In the genomic region with DNA sequence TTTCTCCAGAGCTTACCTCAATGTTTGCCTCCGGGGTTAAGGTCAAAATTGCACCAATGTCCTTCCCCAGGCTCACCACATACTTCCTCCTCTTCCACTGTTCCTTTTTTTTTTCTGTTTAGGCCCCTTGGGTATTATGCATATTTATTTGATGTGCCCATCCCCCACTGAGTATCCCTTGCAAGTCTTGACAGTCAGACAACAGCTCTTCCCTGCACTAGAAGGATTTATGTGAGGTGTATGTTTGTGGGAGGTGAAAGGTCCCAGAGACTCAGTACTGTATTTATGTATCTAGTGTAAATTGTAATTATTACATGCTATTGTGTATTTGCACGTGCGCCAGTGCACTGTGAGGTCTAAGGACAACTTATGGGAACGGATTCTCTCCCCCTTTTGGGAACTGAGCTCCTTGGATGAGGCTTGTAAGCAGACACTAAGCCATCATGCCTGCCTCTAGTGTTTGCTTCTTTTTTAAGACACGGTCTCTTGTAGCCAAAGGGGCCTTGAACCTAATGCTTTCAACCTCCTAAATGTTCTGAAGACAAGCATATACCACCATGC, we compare ENCODE assay signal across 14 mouse cellular contexts. TPM values are rescaled to one million over a fixed set of nuclear protein-coding genes. Genes with fewer than 3 reads are reported as not detected.
DNase-seq lines count a peak whose midpoint lies in the region; ATAC-seq and TF ChIP-seq lines count a peak whose summit lies in the region.
"Had no signal": no experiment of that assay in that cellular context is flagged by ENCODE, and none has a peak within 500 bp of the region (broad histone marks: within the 10 kb centered on the region; RNA-seq: fewer than 3 reads in every experiment).

No protein-coding gene starts in this region.

- no peak overlapping the region for H3K4me3 ChIP-seq in forebrain, postnatal 0 days (ENCODE audit: low read depth, low read length)
- H3K4me3 ChIP-seq in forebrain, embryonic 13.5 days: no peak overlapping the region
- no peak overlapping the region for H3K4me3 ChIP-seq in lung, postnatal 0 days (ENCODE audit: low read depth, low read length)
- H3K4me3 ChIP-seq in midbrain, embryonic 13.5 days (replicated peaks): no peak overlapping the region
- H3K4me3 ChIP-seq in kidney, adult 2 months (ENCODE audit: insufficient read depth, low read depth, low read length): no peak overlapping the region

- H3K4me2 ChIP-seq in forebrain, postnatal 0 days (ENCODE audit: low read depth): no peak overlapping the region
- H3K4me2 ChIP-seq in forebrain, embryonic 13.5 days: no peak overlapping the region
- H3K4me2 ChIP-seq in lung, postnatal 0 days (replicated peaks; ENCODE audit: low read depth, low read length): no peak overlapping the region
- H3K4me2 ChIP-seq in midbrain, embryonic 13.5 days (replicated peaks): no peak overlapping the region

- WGBS in forebrain, postnatal 0 days: 48% methylated on average over 5 of the region's 5 CpGs
- WGBS in forebrain, embryonic 13.5 days: 42% methylated on average over 5 of the region's 5 CpGs
- WGBS in lung, postnatal 0 days: 48% methylated on average over 5 of the region's 5 CpGs
- WGBS in midbrain, embryonic 13.5 days: 49% methylated on average over 5 of the region's 5 CpGs
- WGBS in kidney, adult 2 months: 79% methylated on average over 5 of the region's 5 CpGs

- no peak overlapping the region for H3K27ac ChIP-seq in forebrain, postnatal 0 days (ENCODE audit: low read depth, low read length)
- H3K27ac ChIP-seq in forebrain, embryonic 13.5 days: no peak overlapping the region
- H3K27ac ChIP-seq in lung, postnatal 0 days (ENCODE audit: low read length): peak overlapping the region; percentile 43; the same call in 1 of the 2 replicates
- H3K27ac ChIP-seq in midbrain, embryonic 13.5 days: no peak overlapping the region
- H3K27ac ChIP-seq in kidney, adult 2 months (ENCODE audit: insufficient read depth, low read depth, low read length): no peak overlapping the region
- H3K27ac ChIP-seq: midbrain, embryonic 12.5 days had no signal

- no peak for TF ChIP-seq CTCF in forebrain, postnatal 0 days (IDR thresholded peaks at IDR 0.05; ENCODE audit: low read depth)
- no peak for TF ChIP-seq CTCF in lung, postnatal 0 days (IDR thresholded peaks at IDR 0.05)
- TF ChIP-seq CTCF in kidney, adult 2 months (conservative IDR thresholded peaks at IDR 0.05; ENCODE audit: insufficient read depth, insufficient read length, low read depth, low read length): no peak

- no peaks in the 10 kb centered on the region for H3K4me1 ChIP-seq in forebrain, postnatal 0 days (ENCODE audit: insufficient read depth)
- H3K4me1 ChIP-seq in forebrain, embryonic 13.5 days: peaks cover 18% of the 10 kb centered on the region
- H3K4me1 ChIP-seq in lung, postnatal 0 days (ENCODE audit: insufficient read depth, low read depth, low read length): 0 out of 2 replicates have a peak, but pooled peaks cover 3% of the 10 kb centered on the region
- peaks cover 27% of the 10 kb centered on the region for H3K4me1 ChIP-seq in midbrain, embryonic 13.5 days (replicated peaks)
- H3K4me1 ChIP-seq in kidney, adult 2 months (ENCODE audit: control insufficient read depth, insufficient read depth, low read length): no peaks in the 10 kb centered on the region

- H3K36me3 ChIP-seq in forebrain, postnatal 0 days (ENCODE audit: insufficient read depth): no peaks in the 10 kb centered on the region
- no peaks in the 10 kb centered on the region for H3K36me3 ChIP-seq in forebrain, embryonic 13.5 days (ENCODE audit: poor library complexity, severe bottlenecking)
- H3K36me3 ChIP-seq in lung, postnatal 0 days (ENCODE audit: insufficient read depth, low read length): 0 out of 2 replicates have a peak, but pooled peaks cover 16% of the 10 kb centered on the region
- H3K36me3 ChIP-seq in midbrain, embryonic 13.5 days: no peaks in the 10 kb centered on the region
- no peaks in the 10 kb centered on the region for H3K36me3 ChIP-seq in kidney, adult 2 months (ENCODE audit: control insufficient read depth, insufficient read depth, low read length)
- H3K36me3 ChIP-seq: forebrain, embryonic 10.5 days; heart, embryonic 15.5 days; liver, embryonic 13.5 days; midbrain, embryonic 12.5 days had no signal

- H3K9ac ChIP-seq in forebrain, postnatal 0 days: no peak overlapping the region
- no peak overlapping the region for H3K9ac ChIP-seq in forebrain, embryonic 13.5 days
- no peak overlapping the region for H3K9ac ChIP-seq in lung, postnatal 0 days (replicated peaks; ENCODE audit: low read depth)
- no peak overlapping the region for H3K9ac ChIP-seq in midbrain, embryonic 13.5 days (replicated peaks)
- H3K9ac ChIP-seq: heart, embryonic 15.5 days; liver, embryonic 13.5 days had no signal

- no peak for TF ChIP-seq EP300 in lung, postnatal 0 days (IDR thresholded peaks at IDR 0.05)

- DNase-seq in forebrain, postnatal 0 days: peak; percentile 14
- peak; percentile 50 to 73 for DNase-seq in spleen, postnatal 36 days (ENCODE audit: low spot score in 2 of 2)
- no peak for DNase-seq in spleen, postnatal 10 days (ENCODE audit: low spot score in 2 of 2)
- DNase-seq in lung, postnatal 0 days (ENCODE audit: low spot score): peak; percentile 61
- no peak for DNase-seq in left cerebral cortex, adult 8-10 months (ENCODE audit: low spot score in 2 of 2)
- DNase-seq in kidney, adult 2 months: no peak
- DNase-seq: gastrocnemius, postnatal 14 days; kidney, postnatal 25 days; liver, embryonic 13.5 days had no signal

- H3K9me3 ChIP-seq in forebrain, postnatal 0 days (ENCODE audit: low read length): no peaks in the 10 kb centered on the region
- no peaks in the 10 kb centered on the region for H3K9me3 ChIP-seq in forebrain, embryonic 13.5 days (replicated peaks)
- H3K9me3 ChIP-seq in lung, postnatal 0 days (ENCODE audit: low read length): no peaks in the 10 kb centered on the region
- H3K9me3 ChIP-seq in midbrain, embryonic 13.5 days: no peaks in the 10 kb centered on the region
- H3K9me3 ChIP-seq: forebrain, embryonic 10.5 days; heart, embryonic 15.5 days; liver, embryonic 13.5 days; midbrain, embryonic 12.5 days had no signal

- H3K27me3 ChIP-seq in forebrain, postnatal 0 days (ENCODE audit: insufficient read depth, low read length): peaks cover 17% of the 10 kb centered on the region
- H3K27me3 ChIP-seq in forebrain, embryonic 13.5 days: peaks cover 48% of the 10 kb centered on the region
- 0 out of 2 replicates have a peak, but pooled peaks cover 7% of the 10 kb centered on the region for H3K27me3 ChIP-seq in lung, postnatal 0 days (replicated peaks; ENCODE audit: insufficient read depth, low read length)
- peaks cover 54% of the 10 kb centered on the region for H3K27me3 ChIP-seq in midbrain, embryonic 13.5 days
- H3K27me3 ChIP-seq in kidney, adult 2 months (replicated peaks; ENCODE audit: control insufficient read depth, insufficient read depth, low read length): no peaks in the 10 kb centered on the region
- H3K27me3 ChIP-seq: heart, embryonic 15.5 days had no signal

- TF ChIP-seq POLR2A in kidney, adult 2 months (IDR thresholded peaks at IDR 0.05; ENCODE audit: low read depth, low read length): no peak

- ATAC-seq in forebrain, postnatal 0 days: no peak
- ATAC-seq in forebrain, embryonic 13.5 days: no peak
- no peak for ATAC-seq in lung, postnatal 0 days
- ATAC-seq in midbrain, embryonic 13.5 days: no peak

RNA-seq across cellular contexts. Expression of gene Klf2, which starts 1.0 kb away (rescaled TPM):
- 3.8 and 4.0 TPM in 2 replicates for total RNA-seq in forebrain, postnatal 0 days (2014; rRNA removed)
- 9.5 and 10.1 TPM in 2 replicates for polyA plus RNA-seq in forebrain, postnatal 0 days (2015; fragmentation: Nextera tagmentation; extraction: Ambion mirVana)
- 2.8 and 3.6 TPM in 2 replicates for polyA plus RNA-seq in forebrain, embryonic 13.5 days (2015; fragmentation: Nextera tagmentation; extraction: Ambion mirVana)
- 65.3 and 74.1 TPM in 2 replicates for polyA plus RNA-seq in lung, postnatal 0 days (2015; fragmentation: Nextera tagmentation; extraction: Ambion mirVana)
- total RNA-seq in left cerebral cortex, adult 8-10 months (2022): 10 to 100 TPM; 10.9 to 16.5 (median 13.2) TPM
- 2.7 and 4.3 TPM in 2 replicates for polyA plus RNA-seq in midbrain, embryonic 13.5 days (2015; fragmentation: Nextera tagmentation; extraction: Ambion mirVana)
- 20.9 and 22.2 TPM in 2 replicates for polyA plus RNA-seq in kidney, adult 2 months (2012; rRNA removed)

RNA-seq across cellular contexts. Expression of gene Gm10282, which starts 12.8 kb away (rescaled TPM):
- total RNA-seq in forebrain, postnatal 0 days (2014; rRNA removed): 4.5 and 4.7 TPM in 2 replicates
- polyA plus RNA-seq in forebrain, postnatal 0 days (2015; fragmentation: Nextera tagmentation; extraction: Ambion mirVana): 14.9 and 15.4 TPM in 2 replicates
- 39.4 and 41.0 TPM in 2 replicates for polyA plus RNA-seq in forebrain, embryonic 13.5 days (2015; fragmentation: Nextera tagmentation; extraction: Ambion mirVana)
- polyA plus RNA-seq in lung, postnatal 0 days (2015; fragmentation: Nextera tagmentation; extraction: Ambion mirVana): 5.7 and 6.1 TPM in 2 replicates
- 1 to 10 TPM; 5.1 to 8.2 (median 6.0) TPM for total RNA-seq in left cerebral cortex, adult 8-10 months (2022)
- polyA plus RNA-seq in midbrain, embryonic 13.5 days (2015; fragmentation: Nextera tagmentation; extraction: Ambion mirVana): 19.3 and 19.8 TPM in 2 replicates
- 1.8 and 2.8 TPM in 2 replicates for polyA plus RNA-seq in kidney, adult 2 months (2012; rRNA removed)

Comparison
In these comparisons a context has a peak if more than half of its experiments do, and no peak if none do; other contexts are left out.
1. DNase-seq: peak in forebrain, postnatal 0 days (single experiment), spleen, postnatal 36 days (2 of 2) and lung, postnatal 0 days (single experiment); none in spleen, postnatal 10 days (0 of 2), left cerebral cortex, adult 8-10 months (0 of 2) and kidney, adult 2 months (single experiment).